ENCODE assay signal across 20 mouse cellular contexts in the genomic region with DNA sequence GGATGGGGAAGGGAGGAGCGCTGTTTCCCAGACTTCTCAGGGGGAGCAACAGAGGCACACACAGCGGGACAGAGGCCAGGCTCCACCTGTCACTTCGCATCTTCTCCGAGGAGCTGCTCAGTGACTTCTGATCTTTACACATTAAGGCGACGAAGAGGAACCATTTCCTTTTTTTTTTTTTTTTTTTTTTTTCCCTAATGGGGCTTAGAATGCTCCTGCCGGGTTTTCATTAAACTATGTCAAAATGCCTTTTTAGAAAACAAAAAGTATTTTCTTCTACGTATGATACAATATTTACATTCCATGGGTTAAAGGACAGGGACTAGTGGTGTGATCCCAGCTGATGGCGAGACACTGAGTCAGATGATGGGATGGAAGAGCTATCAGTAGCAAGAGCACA. TPM values are rescaled to one million over a fixed set of nuclear protein-coding genes. Genes with fewer than 3 reads are reported as not detected.
DNase-seq lines count a peak whose midpoint lies in the region; ATAC-seq lines count a peak whose summit lies in the region.
"Had no signal": no experiment of that assay in that cellular context is flagged by ENCODE, and none has a peak within 500 bp of the region (broad histone marks: within the 10 kb centered on the region; RNA-seq: fewer than 3 reads in every experiment).

No protein-coding gene starts in this region.

- 0 out of 2 replicates have a peak, but pooled peaks have one; percentile 1 for ATAC-seq in frontal cortex, adult (ENCODE audit: low TSS enrichment)
- ATAC-seq in hindbrain, embryonic 13.5 days (ENCODE audit: low FRiP score): no peak
- no peak for ATAC-seq in hindbrain, embryonic 14.5 days (ENCODE audit: low FRiP score)
- no peak for ATAC-seq in neural tube, embryonic 15.5 days (ENCODE audit: low FRiP score)
- no peak; the same call in 1 of the 2 replicates for ATAC-seq in erythroid progenitor cell, adult 5-6 weeks (replicated peaks; ENCODE audit: low FRiP score, poor library complexity, severe bottlenecking)
- ATAC-seq: forebrain, postnatal 0 days had no signal

- peaks cover 19% of the 10 kb centered on the region for H3K9me3 ChIP-seq in hindbrain, embryonic 13.5 days
- H3K9me3 ChIP-seq in hindbrain, embryonic 14.5 days (ENCODE audit: control insufficient read depth, low read length): peaks cover 14% of the 10 kb centered on the region; the same call in 1 of the 2 replicates
- H3K9me3 ChIP-seq in neural tube, embryonic 15.5 days (replicated peaks): peaks cover 4% of the 10 kb centered on the region; the same call in 1 of the 2 replicates

- H3K4me2 ChIP-seq in hindbrain, embryonic 13.5 days: no peak overlapping the region
- no peak overlapping the region for H3K4me2 ChIP-seq in hindbrain, embryonic 14.5 days (replicated peaks)
- H3K4me2 ChIP-seq in neural tube, embryonic 15.5 days: no peak overlapping the region
- H3K4me2 ChIP-seq: liver, embryonic 11.5 days; midbrain, embryonic 12.5 days; neural tube, embryonic 12.5 days had no signal

- H3K27me3 ChIP-seq in hindbrain, embryonic 13.5 days: no peaks in the 10 kb centered on the region
- H3K27me3 ChIP-seq in hindbrain, embryonic 14.5 days (ENCODE audit: control insufficient read depth, insufficient read depth, low read length): no peaks in the 10 kb centered on the region
- H3K27me3 ChIP-seq in neural tube, embryonic 15.5 days (replicated peaks): no peaks in the 10 kb centered on the region
- H3K27me3 ChIP-seq: midbrain, embryonic 12.5 days; neural tube, embryonic 12.5 days had no signal

- H3K27ac ChIP-seq in hindbrain, embryonic 13.5 days: peak overlapping the region; percentile 19; the same call in 1 of the 2 replicates
- no peak overlapping the region for H3K27ac ChIP-seq in hindbrain, embryonic 14.5 days
- 0 out of 2 replicates have a peak overlapping the region, but pooled peaks have one; percentile 1 for H3K27ac ChIP-seq in neural tube, embryonic 15.5 days (replicated peaks)
- H3K27ac ChIP-seq: embryonic facial prominence, embryonic 10.5 days; heart, adult 2 months; kidney, postnatal 0 days; midbrain, embryonic 12.5 days; neural tube, embryonic 12.5 days had no signal

- H3K4me3 ChIP-seq in hindbrain, embryonic 13.5 days: no peak overlapping the region
- no peak overlapping the region for H3K4me3 ChIP-seq in hindbrain, embryonic 14.5 days (replicated peaks; ENCODE audit: low read length)
- no peak overlapping the region for H3K4me3 ChIP-seq in neural tube, embryonic 15.5 days (replicated peaks)
- H3K4me3 ChIP-seq: embryonic facial prominence, embryonic 10.5 days; heart, adult 2 months; midbrain, embryonic 12.5 days; neural tube, embryonic 12.5 days had no signal

- no peak for DNase-seq in frontal cortex, postnatal 36 days (ENCODE audit: low spot score in 2 of 2)
- no peak for DNase-seq in hindbrain, embryonic 14.5 days (ENCODE audit: low spot score)
- no peak for DNase-seq in neural tube, embryonic 10.5 days (ENCODE audit: extremely low spot score, low spot score)
- DNase-seq in adrenal gland, postnatal 10 days: no peak
- DNase-seq: cerebellum, adult 11-12 months; forebrain, postnatal 0 days; gastrocnemius, postnatal 36 days; heart, adult 2 months; kidney, adult 2 months; right cerebral cortex, adult 18-20 months; thymus, adult 2 months had no signal

- H3K9ac ChIP-seq in hindbrain, embryonic 13.5 days: no peak overlapping the region
- no peak overlapping the region for H3K9ac ChIP-seq in hindbrain, embryonic 14.5 days
- no peak overlapping the region for H3K9ac ChIP-seq in neural tube, embryonic 15.5 days (replicated peaks)
- H3K9ac ChIP-seq: forebrain, postnatal 0 days; midbrain, embryonic 12.5 days; neural tube, embryonic 12.5 days had no signal

- 93% methylated on average over 9 of the region's 9 CpGs for WGBS in hindbrain, embryonic 13.5 days
- 97% methylated on average over 9 of the region's 9 CpGs for WGBS in hindbrain, embryonic 14.5 days
- 94% methylated on average over 9 of the region's 9 CpGs for WGBS in neural tube, embryonic 15.5 days

- peaks cover 81% of the 10 kb centered on the region for H3K36me3 ChIP-seq in hindbrain, embryonic 13.5 days
- peaks cover 86% of the 10 kb centered on the region for H3K36me3 ChIP-seq in hindbrain, embryonic 14.5 days (replicated peaks; ENCODE audit: control insufficient read depth, insufficient read depth)
- H3K36me3 ChIP-seq in neural tube, embryonic 15.5 days: peaks cover 67% of the 10 kb centered on the region

- H3K4me1 ChIP-seq in hindbrain, embryonic 13.5 days (replicated peaks): 0 out of 2 replicates have a peak, but pooled peaks cover 3% of the 10 kb centered on the region
- H3K4me1 ChIP-seq in hindbrain, embryonic 14.5 days (replicated peaks; ENCODE audit: control insufficient read depth, insufficient read depth, low read length): no peaks in the 10 kb centered on the region
- no peaks in the 10 kb centered on the region for H3K4me1 ChIP-seq in neural tube, embryonic 15.5 days
- H3K4me1 ChIP-seq: embryonic facial prominence, embryonic 10.5 days; midbrain, embryonic 12.5 days; neural tube, embryonic 12.5 days had no signal

RNA-seq across cellular contexts. Expression of gene Rit1, which starts 28.9 kb away (rescaled TPM):
- polyA plus RNA-seq in hindbrain, embryonic 13.5 days (2015; fragmentation: Nextera tagmentation; extraction: Ambion mirVana): 57.9 and 59.0 TPM in 2 replicates
- polyA plus RNA-seq in hindbrain, embryonic 14.5 days (2014; fragmentation: Nextera tagmentation; extraction: Ambion mirVana): 66.4 and 66.6 TPM in 2 replicates
- polyA plus RNA-seq in neural tube, embryonic 15.5 days (2015; fragmentation: Nextera tagmentation; extraction: Ambion mirVana): 58.7 and 67.5 TPM in 2 replicates
- total RNA-seq in erythroid progenitor cell, adult 5-6 weeks (2015; ENCODE audit: low replicate concordance): 13.0 and 20.2 TPM in 2 replicates
- total RNA-seq in erythroid progenitor cell, adult 5-6 weeks (2017; ENCODE audit: low replicate concordance): 27.6 and 45.9 TPM in 2 replicates
- 10 to 100 TPM; 39.0 to 44.9 TPM for total RNA-seq in adrenal gland, postnatal 10 days (2021)

RNA-seq across cellular contexts. Expression of gene Syt11, which starts 29.4 kb away (rescaled TPM):
- polyA plus RNA-seq in hindbrain, embryonic 13.5 days (2015; fragmentation: Nextera tagmentation; extraction: Ambion mirVana): 212 and 215 TPM in 2 replicates
- polyA plus RNA-seq in hindbrain, embryonic 14.5 days (2014; fragmentation: Nextera tagmentation; extraction: Ambion mirVana): 207 and 233 TPM in 2 replicates
- polyA plus RNA-seq in neural tube, embryonic 15.5 days (2015; fragmentation: Nextera tagmentation; extraction: Ambion mirVana): 207 and 237 TPM in 2 replicates
- total RNA-seq in erythroid progenitor cell, adult 5-6 weeks (2015; ENCODE audit: low replicate concordance): 0.36 TPM in 1 of 2 replicates, not detected in the other
- total RNA-seq in erythroid progenitor cell, adult 5-6 weeks (2017; ENCODE audit: low replicate concordance): 0.39 TPM in 1 of 2 replicates, not detected in the other
- total RNA-seq in adrenal gland, postnatal 10 days (2021): 10 to 100 TPM; 10.5 to 18.4 TPM

RNA-seq across cellular contexts. Expression of gene Khdc4, which starts 59.9 kb away (rescaled TPM):
- polyA plus RNA-seq in hindbrain, embryonic 13.5 days (2015; fragmentation: Nextera tagmentation; extraction: Ambion mirVana): 97.7 and 99.4 TPM in 2 replicates
- polyA plus RNA-seq in hindbrain, embryonic 14.5 days (2014; fragmentation: Nextera tagmentation; extraction: Ambion mirVana): 79.3 and 86.7 TPM in 2 replicates
- polyA plus RNA-seq in neural tube, embryonic 15.5 days (2015; fragmentation: Nextera tagmentation; extraction: Ambion mirVana): 85.9 and 87.4 TPM in 2 replicates
- total RNA-seq in erythroid progenitor cell, adult 5-6 weeks (2015; ENCODE audit: low replicate concordance): 56.9 and 69.2 TPM in 2 replicates
- total RNA-seq in erythroid progenitor cell, adult 5-6 weeks (2017; ENCODE audit: low replicate concordance): 37.8 and 62.8 TPM in 2 replicates
- 10 to 100 TPM; 46.7 to 60.5 TPM for total RNA-seq in adrenal gland, postnatal 10 days (2021)
